Mouse (Mus musculus) forebrain, embryonic 12.5 days (tissue): Measurements from ENCODE around the gene Cdk2ap2. TPM values are rescaled to one million over a fixed set of nuclear protein-coding genes. Genes with fewer than 3 reads are reported as not detected.
"Not testable (repeated sequence)": the region's sequence is repeated elsewhere in the genome, so short reads cannot be mapped to it uniquely, and the experiment has no call there.

ENCODE experiments used
- ATAC-seq: fragments of 200-750 bp; cut with Nextera tagmentation; 2 replicates; pipeline ENCODE4 v1.8.0; 2017; ENCODE audit warnings: moderate TSS enrichment; ENCODE audit not compliant: low FRiP score
- H3K27ac ChIP-seq: fragments of 300-500 bp; sonication (generic); 2 replicates; pipeline ENCODE4 v1.5.1; 2016; ENCODE audit warnings: mild to moderate bottlenecking
- H3K27me3 ChIP-seq: fragments of 300-500 bp; sonication (generic); 2 replicates; pipeline ENCODE4 v1.6.1; 2016; ENCODE audit warnings: mild to moderate bottlenecking
- H3K36me3 ChIP-seq: fragments of 300-500 bp; sonication (generic); replicated peaks from 2 replicates; pipeline ENCODE4 v1.6.1; 2016; ENCODE audit warnings: mild to moderate bottlenecking
- H3K4me1 ChIP-seq: fragments of 300-500 bp; sonication (generic); 2 replicates; pipeline ENCODE4 v1.6.1; 2016
- H3K4me2 ChIP-seq: fragments of 300-500 bp; sonication (generic); 2 replicates; pipeline ENCODE4 v1.6.1; 2016; ENCODE audit warnings: mild to moderate bottlenecking, moderate library complexity
- H3K4me3 ChIP-seq: fragments of 300-500 bp; sonication (generic); replicated peaks from 2 replicates; pipeline ENCODE4 v1.5.1; 2016; ENCODE audit warnings: mild to moderate bottlenecking
- H3K9ac ChIP-seq: fragments of 300-500 bp; sonication (generic); 2 replicates; pipeline ENCODE4 v1.6.1; 2016; ENCODE audit warnings: mild to moderate bottlenecking
- H3K9me3 ChIP-seq: fragments of 300-500 bp; sonication (generic); 2 replicates; pipeline ENCODE4 v1.6.1; 2016
- WGBS: fragments of 180-500 bp; shearing (Covaris S2); methylation state at CpG from one replicate; pipeline ENCODE4 v1.1.7; 2016; 5-methylcytosine and 5-hydroxymethylcytosine counted together
- polyA plus RNA-seq: library from polyadenylated mRNA; unstranded; fragments of >200 nt; fragmentation: Nextera tagmentation; extraction: Ambion mirVana; gene quantifications from 2 replicates; pipeline ENCODE4 v1.2.1, GENCODE M21; 2016

The Cdk2ap2 gene
- polyA plus RNA-seq, 1 experiment from 2014 or later: 70.4 TPM

DNA sequence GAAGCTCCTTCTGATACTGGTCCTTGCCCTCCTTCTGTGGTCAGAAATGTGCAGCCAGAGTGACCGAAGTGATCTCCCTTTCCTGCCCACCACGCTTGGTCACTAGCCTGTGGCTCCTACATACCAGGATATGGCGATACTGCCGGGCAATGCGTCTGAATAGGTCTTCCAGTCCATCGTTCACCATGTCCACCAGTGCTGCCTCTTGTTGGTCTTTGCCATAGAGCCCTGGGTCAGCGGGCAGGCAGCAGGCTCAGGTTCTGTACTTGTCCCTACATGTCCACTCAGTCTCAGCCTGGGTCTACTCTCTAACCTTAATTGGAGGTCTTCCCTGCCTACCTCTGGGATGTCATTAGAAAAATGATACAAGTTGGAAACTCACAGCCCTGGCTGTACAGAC lies 39.0 kb upstream of the Cdk2ap2 start:
- no peaks in the 10 kb centered on the region for H3K27me3 ChIP-seq

GRCm38 (mm10) chr19:4058581-4058980 lies 38.4 kb upstream of the Cdk2ap2 start:
- Histone ChIP-seq H3K4me2 (no peak overlapping the region), H3K36me3 (no peaks in the 10 kb centered on the region), H3K9ac (no peak overlapping the region), H3K27me3 (no peaks in the 10 kb centered on the region), H3K4me3 (no peak overlapping the region), H3K27ac (no peak overlapping the region), H3K4me1 (no peaks in the 10 kb centered on the region), H3K9me3 (no peaks in the 10 kb centered on the region)
- 93% methylated on average over 5 of the region's 5 CpGs for WGBS
- ATAC-seq: no peak

More for the DNA sequence above, 39.0 kb upstream of the Cdk2ap2 start:
- no peak for ATAC-seq
- WGBS: 93% methylated on average over 7 of the region's 7 CpGs
- Histone ChIP-seq H3K36me3 (no peaks in the 10 kb centered on the region), H3K9me3 (no peaks in the 10 kb centered on the region), H3K4me1 (no peaks in the 10 kb centered on the region), H3K4me2 (no peak overlapping the region), H3K4me3 (no peak overlapping the region), H3K9ac (no peak overlapping the region), H3K27ac (no peak overlapping the region)

- Histone ChIP-seq H3K36me3 (no peaks in the 10 kb centered on the region), H3K27ac (no peak within 1 kb of the TSS), H3K9me3 (no peaks in the 10 kb centered on the region), H3K27me3 (no peaks in the 10 kb centered on the region), H3K4me3 (no peak within 1 kb of the TSS), H3K4me2 (no peak within 1 kb of the TSS), H3K9ac (no peak within 1 kb of the TSS), H3K4me1 (no peaks in the 10 kb centered on the region)
- ATAC-seq: no peak
- WGBS: 87% methylated on average over 15 of the region's 15 CpGs
Observed at GRCm38 (mm10) chr19:4059069-4059740, 37.8 kb upstream of the Cdk2ap2 start, which contains the start of gene Gstp3. TSS of gene Gstp3 (minus strand) at chr19:4059569.

GRCm38 (mm10) chr19:4060044-4060898 lies 36.7 kb upstream of the Cdk2ap2 start:
- not testable (repeated sequence) for H3K27ac ChIP-seq

GRCm38 (mm10) chr19:4060899-4061465 lies 36.0 kb upstream of the Cdk2ap2 start:
- H3K36me3 ChIP-seq: no peaks in the 10 kb centered on the region
- H3K4me1 ChIP-seq: no peaks in the 10 kb centered on the region
- H3K4me3 ChIP-seq: no peak overlapping the region
- no peak for ATAC-seq
- 83% methylated on average over 6 of the region's 6 CpGs for WGBS
- H3K9ac ChIP-seq: no peak overlapping the region
- no peaks in the 10 kb centered on the region for H3K9me3 ChIP-seq
- no peaks in the 10 kb centered on the region for H3K27me3 ChIP-seq
- no peak overlapping the region for H3K27ac ChIP-seq
- no peak overlapping the region for H3K4me2 ChIP-seq

More at GRCm38 (mm10) chr19:4060044-4060898, 36.7 kb upstream of the Cdk2ap2 start:
- not testable (repeated sequence) for H3K4me2 ChIP-seq, H3K4me1 ChIP-seq, H3K27me3 ChIP-seq, H3K9ac ChIP-seq, H3K36me3 ChIP-seq, H3K9me3 ChIP-seq, H3K4me3 ChIP-seq, ATAC-seq
- WGBS: 90% methylated on average over 8 of the region's 8 CpGs

- not testable (repeated sequence) for ATAC-seq
Observed at GRCm38 (mm10) chr19:4063357-4063756, 33.6 kb upstream of the Cdk2ap2 start.

DNA sequence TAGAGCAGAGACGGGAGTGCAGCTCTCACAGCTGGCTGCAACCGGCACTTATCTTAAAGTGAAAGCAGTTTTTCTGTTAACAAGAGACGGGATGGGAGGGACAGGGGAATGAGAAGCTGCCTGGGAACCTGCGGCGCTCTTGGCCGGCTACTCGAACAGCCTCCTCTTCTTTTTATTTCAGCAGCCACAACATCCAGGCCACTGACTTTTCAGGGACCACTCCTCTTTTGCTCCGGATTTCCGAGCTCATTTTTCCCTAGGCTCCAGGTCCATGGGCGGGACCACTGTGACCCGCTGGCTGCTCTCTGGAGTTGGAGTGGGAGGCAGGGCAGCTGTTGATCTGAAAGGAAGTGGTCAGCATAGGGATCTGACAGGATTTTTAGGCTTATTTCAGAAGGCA lies 32.5 kb upstream of the Cdk2ap2 start:
- not testable (repeated sequence) for H3K27ac ChIP-seq, ATAC-seq, H3K4me2 ChIP-seq, H3K4me3 ChIP-seq, H3K36me3 ChIP-seq, H3K27me3 ChIP-seq, H3K4me1 ChIP-seq, H3K9me3 ChIP-seq, H3K9ac ChIP-seq
- WGBS: 54% methylated on average over 3 of the region's 11 CpGs

More at GRCm38 (mm10) chr19:4063357-4063756, 33.6 kb upstream of the Cdk2ap2 start:
- H3K27me3 ChIP-seq, H3K36me3 ChIP-seq, H3K27ac ChIP-seq, H3K9ac ChIP-seq, H3K4me2 ChIP-seq, H3K4me3 ChIP-seq, H3K4me1 ChIP-seq, H3K9me3 ChIP-seq: not testable (repeated sequence)
- WGBS: 92% methylated on average over 3 of the region's 4 CpGs

DNA sequence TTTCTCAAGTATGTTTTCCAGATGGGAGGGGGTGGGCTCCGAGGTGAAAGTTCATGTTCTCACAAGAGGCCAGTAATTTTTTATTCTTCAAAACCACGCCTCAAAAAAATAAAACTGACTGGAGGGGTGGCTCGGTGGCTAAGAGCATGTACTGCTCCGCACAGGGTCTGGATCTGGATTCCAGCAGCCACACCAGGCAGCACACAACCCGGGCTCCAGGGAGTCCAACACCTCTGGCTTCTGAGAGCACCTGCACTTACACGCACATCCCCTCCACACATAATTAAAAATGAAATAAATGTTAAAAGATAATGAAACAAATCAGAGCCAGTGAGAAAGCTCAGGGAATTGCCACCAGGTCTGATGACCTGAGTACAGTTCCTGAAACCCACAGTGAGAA lies 30.7 kb upstream of the Cdk2ap2 start:
- Histone ChIP-seq H3K4me2 (no peak overlapping the region), H3K36me3 (no peaks in the 10 kb centered on the region), H3K4me3 (no peak overlapping the region), H3K9me3 (no peaks in the 10 kb centered on the region), H3K9ac (no peak overlapping the region), H3K27me3 (no peaks in the 10 kb centered on the region), H3K27ac (no peak overlapping the region), H3K4me1 (no peaks in the 10 kb centered on the region)
- ATAC-seq: no peak
- WGBS: 84% methylated on average over 6 of the region's 6 CpGs

DNA sequence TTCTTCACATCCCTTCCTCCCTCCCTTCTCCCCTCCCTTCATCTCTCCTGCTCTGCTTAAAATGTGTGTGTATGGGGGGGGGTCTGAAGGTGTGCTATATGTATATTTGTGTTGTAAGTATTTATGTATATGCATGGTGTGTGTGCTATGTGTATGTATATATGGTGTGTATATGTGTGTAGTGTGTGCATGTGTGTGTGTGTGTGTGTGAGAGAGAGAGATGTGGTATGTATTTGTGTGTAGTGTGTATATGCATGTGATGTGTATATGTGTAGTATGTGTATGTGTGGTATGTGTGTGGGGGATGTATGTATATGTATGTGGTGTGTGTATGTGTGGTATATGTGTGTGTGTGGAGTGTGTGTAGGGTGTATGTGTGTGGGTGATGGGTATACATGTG lies 30.1 kb upstream of the Cdk2ap2 start:
- no peak for ATAC-seq
- Histone ChIP-seq H3K4me3 (no peak overlapping the region), H3K36me3 (no peaks in the 10 kb centered on the region), H3K4me2 (no peak overlapping the region), H3K9ac (no peak overlapping the region), H3K9me3 (no peaks in the 10 kb centered on the region), H3K27me3 (no peaks in the 10 kb centered on the region), H3K4me1 (no peaks in the 10 kb centered on the region), H3K27ac (no peak overlapping the region)

- H3K4me2 ChIP-seq, H3K27ac ChIP-seq, H3K36me3 ChIP-seq, H3K9me3 ChIP-seq, ATAC-seq, H3K9ac ChIP-seq, H3K4me1 ChIP-seq, H3K4me3 ChIP-seq, H3K27me3 ChIP-seq: not testable (repeated sequence)
- WGBS: 95% methylated on average over 2 of the region's 2 CpGs
Observed at GRCm38 (mm10) chr19:4068242-4068641, 28.7 kb upstream of the Cdk2ap2 start.

DNA sequence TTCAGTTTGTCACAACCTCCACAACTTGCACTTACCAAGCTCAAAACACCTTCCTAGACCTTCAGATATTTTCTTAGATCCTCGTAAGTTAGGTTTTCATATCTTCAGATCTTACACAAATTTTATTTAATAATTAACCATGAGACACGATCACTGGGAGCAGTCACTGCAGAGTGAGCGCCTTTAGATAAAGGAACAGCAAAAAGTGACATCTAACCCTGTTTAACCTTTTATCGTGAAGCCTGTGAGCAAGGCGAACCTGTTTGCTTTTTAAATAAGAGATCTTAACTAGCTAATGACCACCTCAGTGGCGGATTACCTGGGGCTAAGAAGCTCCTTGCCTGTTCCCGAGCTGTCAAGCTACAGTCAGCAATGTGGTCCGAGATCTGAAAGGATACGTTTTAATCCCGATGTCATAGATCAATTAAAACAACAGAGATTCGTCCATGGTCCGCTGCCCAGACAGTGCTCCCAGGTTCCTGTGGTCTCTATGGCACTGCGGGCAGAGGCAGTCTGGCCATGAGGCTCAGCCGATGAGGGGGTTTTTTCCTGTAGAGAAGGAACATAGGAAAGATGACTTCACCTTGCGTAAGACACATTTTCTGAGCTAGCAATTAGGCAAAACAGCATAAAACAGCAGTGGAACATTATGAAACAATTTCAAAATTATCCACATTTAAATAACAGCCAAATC lies 28.1 kb upstream of the Cdk2ap2 start:
- Histone ChIP-seq H3K9ac (no peak overlapping the region), H3K4me1 (no peaks in the 10 kb centered on the region), H3K4me3 (no peak overlapping the region), H3K9me3 (no peaks in the 10 kb centered on the region), H3K36me3 (no peaks in the 10 kb centered on the region), H3K27me3 (no peaks in the 10 kb centered on the region), H3K27ac (no peak overlapping the region), H3K4me2 (no peak overlapping the region)
- ATAC-seq: no peak
- 65% methylated on average over 15 of the region's 15 CpGs for WGBS

GRCm38 (mm10) chr19:4070311-4070710 lies 26.7 kb upstream of the Cdk2ap2 start:
- Histone ChIP-seq H3K9me3 (no peaks in the 10 kb centered on the region), H3K36me3 (no peaks in the 10 kb centered on the region), H3K9ac (no peak overlapping the region), H3K27me3 (no peaks in the 10 kb centered on the region), H3K4me2 (no peak overlapping the region), H3K4me1 (no peaks in the 10 kb centered on the region), H3K4me3 (no peak overlapping the region), H3K27ac (no peak overlapping the region)
- 78% methylated on average over 15 of the region's 15 CpGs for WGBS
- no peak for ATAC-seq
